Mouse (Mus musculus): ENCODE measurements around the gene Agap1.

- TF ChIP-seq POLR2A (IDR thresholded peaks at IDR 0.05; ENCODE audit: control insufficient read depth, extremely low read depth, insufficient read depth, low read length, poor library complexity) = no peak
- no peak for TF ChIP-seq CTCF (IDR thresholded peaks at IDR 0.05; ENCODE audit: borderline replicate concordance, control insufficient read depth, extremely low read depth, insufficient read depth, low read length, poor library complexity)
Measured at GRCm38 (mm10) chr1:89601349-89601748, 146.7 kb downstream of the Agap1 start.

All from thymus, adult 2 months (tissue).